Mouse (Mus musculus) forebrain, postnatal 0 days (tissue): Measurements from ENCODE around the gene Phldb1. TPM values are rescaled to one million over a fixed set of nuclear protein-coding genes. Genes with fewer than 3 reads are reported as not detected.

ENCODE experiments used
- ATAC-seq: fragments of 200-750 bp; cut with Nextera tagmentation; 2 replicates; pipeline ENCODE4 v1.8.0; 2017; ENCODE audit warnings: mild to moderate bottlenecking, moderate library complexity
- DNase-seq: peaks from one replicate; pipeline ENCODE4 v3.0.0-alpha.2; 2015
- H3K27ac ChIP-seq: fragments of 300-500 bp; sonication (generic); 2 replicates; pipeline ENCODE4 v1.5.1; 2014; ENCODE audit warnings: low read depth, mild to moderate bottlenecking, antibody characterized with exemption, low read length, moderate library complexity, mixed read lengths
- H3K27me3 ChIP-seq: fragments of 300-500 bp; sonication (generic); 2 replicates; pipeline ENCODE4 v1.6.1; 2014; ENCODE audit warnings: mild to moderate bottlenecking, low read length, mixed read lengths; ENCODE audit not compliant: insufficient read depth
- H3K36me3 ChIP-seq: fragments of 300-500 bp; sonication (generic); 2 replicates; pipeline ENCODE4 v1.6.1; 2014; ENCODE audit warnings: mild to moderate bottlenecking, moderate library complexity; ENCODE audit not compliant: insufficient read depth
- H3K4me1 ChIP-seq: fragments of 300-500 bp; sonication (generic); 2 replicates; pipeline ENCODE4 v1.6.1; 2014; ENCODE audit warnings: antibody characterized with exemption; ENCODE audit not compliant: insufficient read depth
- H3K4me2 ChIP-seq: fragments of 300-500 bp; sonication (generic); 2 replicates; pipeline ENCODE4 v1.6.1; 2014; ENCODE audit warnings: low read depth, mild to moderate bottlenecking, moderate library complexity
- H3K4me3 ChIP-seq: fragments of 300-500 bp; sonication (generic); 2 replicates; pipeline ENCODE4 v1.5.1; 2014; ENCODE audit warnings: low read depth, low read length, mixed read lengths
- H3K9ac ChIP-seq: fragments of 300-500 bp; sonication (generic); 2 replicates; pipeline ENCODE4 v1.6.1; 2014; ENCODE audit warnings: mild to moderate bottlenecking
- H3K9me3 ChIP-seq: fragments of 300-500 bp; sonication (generic); 2 replicates; pipeline ENCODE4 v1.6.1; 2016; ENCODE audit warnings: low read length
- CTCF ChIP-seq: sonication (generic); IDR thresholded peaks from 2 replicates; pipeline ENCODE4 v1.5.1; 2016; ENCODE audit warnings: antibody characterized with exemption, control low read depth, low read depth
- WGBS: fragments of 180-500 bp; shearing (Covaris S2); extraction: QIAGEN DNeasy Blood & Tissue Kit; methylation state at CpG from one replicate; pipeline ENCODE4 v1.1.7; 2014; 5-methylcytosine and 5-hydroxymethylcytosine counted together
- polyA plus RNA-seq: library from polyadenylated mRNA; unstranded; fragments of >200 nt; fragmentation: Nextera tagmentation; extraction: Ambion mirVana; gene quantifications from 2 replicates; pipeline ENCODE4 v1.2.1, GENCODE M21; 2015
- total RNA-seq: library from RNA; depleted of rRNA; stranded (reverse); fragments of >200 nt; gene quantifications from 2 replicates; pipeline ENCODE4 v1.2.3, GENCODE M21; 2014

The Phldb1 gene
- total and polyA plus RNA-seq, 2 experiments from 2014 or later: 34.3 to 129 TPM

DNA sequence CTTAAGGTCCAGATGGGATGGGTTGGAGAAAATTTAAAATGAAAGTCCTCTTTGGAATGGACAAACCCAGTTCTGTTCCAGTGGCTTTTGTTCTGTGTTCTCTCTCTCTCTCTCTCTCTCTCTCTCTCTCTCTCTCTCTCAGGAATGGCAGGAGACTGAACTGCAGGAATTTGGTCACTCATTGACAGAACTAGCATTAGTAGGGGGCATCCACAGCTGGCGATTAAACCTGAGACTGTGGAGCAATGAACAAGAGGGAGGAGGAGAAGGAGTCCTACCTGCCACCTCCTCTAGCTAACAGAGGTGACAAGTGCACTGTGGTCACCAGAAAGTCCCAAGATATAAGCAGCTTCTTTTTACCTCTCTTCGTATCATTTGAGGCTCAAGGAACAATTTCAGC is 1.3 kb upstream of the Phldb1 start:
- no peaks in the 10 kb centered on the region for H3K9me3 ChIP-seq
- H3K27ac ChIP-seq: no peak overlapping the region
- no peak overlapping the region for H3K4me3 ChIP-seq
- DNase-seq (no peak), ATAC-seq (no peak)
- WGBS: 76% methylated on average over 2 of the region's 2 CpGs
- H3K36me3 ChIP-seq: no peaks in the 10 kb centered on the region
- no peak overlapping the region for H3K4me2 ChIP-seq
- H3K27me3 ChIP-seq: no peaks in the 10 kb centered on the region
- no peak for TF ChIP-seq CTCF
- H3K4me1 ChIP-seq: 0 out of 2 replicates have a peak, but pooled peaks cover 7% of the 10 kb centered on the region
- H3K9ac ChIP-seq: no peak overlapping the region

DNA sequence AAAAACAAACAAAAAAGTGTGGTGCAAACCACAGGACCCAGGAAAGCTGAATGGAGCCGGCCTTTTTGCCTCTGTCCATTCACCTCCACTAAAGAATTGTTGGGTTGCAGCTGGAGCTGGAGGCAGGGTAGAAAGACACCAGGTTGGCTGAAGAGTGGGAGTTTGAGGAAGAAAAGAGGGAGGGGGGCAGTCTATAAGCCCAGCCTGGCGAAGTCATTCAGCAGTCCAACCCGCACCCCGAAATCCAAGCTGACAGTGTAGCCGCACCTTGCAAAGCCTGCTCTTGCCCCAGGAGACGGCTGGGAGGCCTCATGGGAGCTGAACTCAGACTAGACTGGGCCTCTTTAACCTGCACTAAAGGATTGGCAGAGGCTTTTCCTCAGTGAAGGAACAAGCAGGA is 888 bp upstream of the Phldb1 start:
- Histone ChIP-seq H3K4me1 (0 out of 2 replicates have a peak, but pooled peaks cover 7% of the 10 kb centered on the region), H3K4me3 (no peak overlapping the region), H3K9me3 (no peaks in the 10 kb centered on the region), H3K27me3 (no peaks in the 10 kb centered on the region), H3K27ac (no peak overlapping the region), H3K9ac (no peak overlapping the region), H3K4me2 (no peak overlapping the region), H3K36me3 (no peaks in the 10 kb centered on the region)
- WGBS: 83% methylated on average over 6 of the region's 6 CpGs
- ATAC-seq (no peak), DNase-seq (no peak)
- no peak for TF ChIP-seq CTCF

DNA sequence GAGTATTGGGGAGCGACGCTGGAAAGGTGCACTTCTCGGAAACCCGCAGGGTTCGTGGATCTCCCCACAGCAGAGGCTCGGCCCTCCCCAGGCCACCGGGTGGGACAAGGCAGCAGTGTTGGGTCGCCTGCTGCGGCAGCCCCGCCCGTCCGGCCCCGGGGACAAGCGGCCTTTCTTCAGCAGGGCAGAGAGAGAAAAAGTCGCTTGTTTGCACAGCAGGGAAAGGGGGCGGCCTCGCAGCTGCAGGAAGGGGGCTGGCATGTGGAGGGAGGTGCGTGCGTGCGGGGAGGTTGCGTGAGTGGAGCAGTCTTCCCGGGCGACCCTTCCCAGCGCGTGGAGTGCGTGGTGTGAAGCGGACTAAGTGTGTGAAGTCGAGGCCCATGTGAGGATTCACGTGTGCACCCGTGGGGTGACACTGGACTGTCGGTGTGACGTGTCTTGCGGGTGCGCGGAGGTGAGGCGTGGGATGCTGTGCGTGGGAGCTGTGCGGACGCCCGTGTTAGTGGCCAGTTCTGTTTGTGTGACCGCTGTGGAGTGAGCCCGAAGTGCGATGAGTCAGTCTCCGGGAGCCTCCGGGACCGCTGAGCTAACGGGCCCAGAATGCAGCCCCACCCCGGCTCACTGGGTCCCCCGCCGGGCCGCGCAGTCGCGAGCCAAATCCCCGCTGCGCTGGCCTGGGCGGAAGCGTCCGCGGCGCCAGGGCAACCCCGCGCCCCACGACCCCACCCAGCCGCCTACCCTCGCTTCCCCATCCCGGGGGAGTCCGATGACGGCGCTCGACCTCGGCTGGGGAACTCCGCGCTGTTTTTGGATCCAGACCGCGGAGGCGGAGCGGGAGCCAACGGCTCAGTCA is 1.1 kb downstream of the Phldb1 start:
- under 1% methylated on average over 79 of the region's 79 CpGs for WGBS
- peak overlapping the region; percentile 46 for H3K9ac ChIP-seq
- 0 out of 2 replicates have a peak, but pooled peaks cover 7% of the 10 kb centered on the region for H3K4me1 ChIP-seq
- peak overlapping the region; percentile 96 for H3K4me2 ChIP-seq
- peak overlapping the region; percentile 54 for H3K4me3 ChIP-seq
- ATAC-seq (peak; percentile 53), DNase-seq (peak; percentile 33)
- no peaks in the 10 kb centered on the region for H3K36me3 ChIP-seq
- no peak for TF ChIP-seq CTCF
- H3K27ac ChIP-seq: peak overlapping the region; percentile 10; the same call in 1 of the 2 replicates
- H3K27me3 ChIP-seq: no peaks in the 10 kb centered on the region
- no peaks in the 10 kb centered on the region for H3K9me3 ChIP-seq

DNA sequence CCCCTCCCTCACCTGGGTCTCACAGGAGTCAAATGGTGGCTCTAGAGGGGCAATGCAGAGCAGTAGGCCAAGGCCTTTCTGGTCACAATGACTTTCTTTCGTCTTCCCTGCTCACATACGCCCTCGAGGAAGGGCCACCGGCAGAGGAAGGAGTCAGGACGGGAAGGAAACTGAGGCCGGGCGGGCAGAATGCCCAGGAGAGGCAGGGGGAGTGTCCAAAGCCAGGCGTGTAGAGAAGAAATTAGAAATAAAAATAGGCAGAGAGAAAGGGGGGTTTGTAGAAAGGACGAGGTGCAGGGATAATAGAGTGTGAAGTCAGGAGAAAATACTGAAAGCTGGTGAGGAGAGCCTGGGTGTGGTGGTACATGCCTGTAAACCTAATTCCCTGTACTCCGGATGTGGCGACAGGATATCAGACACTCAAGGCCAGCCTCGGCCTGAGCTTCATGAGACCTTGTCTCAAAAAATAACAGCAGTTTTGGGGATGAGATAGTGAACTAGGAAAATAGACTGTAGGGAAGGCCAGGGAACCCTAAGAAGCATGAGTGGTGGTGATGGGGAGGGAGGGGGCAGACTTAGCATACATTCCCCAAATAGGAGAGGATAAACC is 2.0 kb downstream of the Phldb1 start:
- no peak overlapping the region for H3K9ac ChIP-seq
- peak overlapping the region; percentile 54 for H3K4me3 ChIP-seq

DNA sequence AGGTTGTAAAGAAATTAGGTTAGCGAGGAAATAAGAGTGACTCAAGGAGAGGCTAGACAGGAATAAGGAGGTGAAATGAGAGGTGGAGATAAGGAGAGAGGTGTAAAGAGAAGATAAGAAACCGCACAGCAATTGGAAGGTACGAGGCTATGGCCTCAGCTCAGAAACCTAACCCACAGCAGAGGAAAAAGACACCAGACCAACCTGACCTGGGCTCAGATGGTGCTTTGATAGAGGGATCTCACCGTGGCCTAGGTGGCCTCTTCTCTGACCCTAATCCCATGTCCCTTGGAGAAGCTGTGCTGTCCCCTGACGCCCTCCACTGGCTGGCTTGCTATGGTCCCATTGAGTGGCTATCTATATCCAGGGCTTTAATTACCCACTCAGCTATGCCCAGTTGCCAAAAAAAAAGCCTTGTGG is 2.9 kb downstream of the Phldb1 start:
- DNase-seq: no peak
- no peaks in the 10 kb centered on the region for H3K36me3 ChIP-seq
- no peak overlapping the region for H3K4me2 ChIP-seq
- H3K4me1 ChIP-seq: 0 out of 2 replicates have a peak, but pooled peaks cover 7% of the 10 kb centered on the region
- ATAC-seq: no peak
- no peaks in the 10 kb centered on the region for H3K9me3 ChIP-seq
- no peak overlapping the region for H3K9ac ChIP-seq
- no peak for TF ChIP-seq CTCF
- 76% methylated on average over 5 of the region's 5 CpGs for WGBS
- no peak overlapping the region for H3K4me3 ChIP-seq
- no peaks in the 10 kb centered on the region for H3K27me3 ChIP-seq
- H3K27ac ChIP-seq: no peak overlapping the region

More for the DNA sequence above, 2.0 kb downstream of the Phldb1 start:
- H3K9me3 ChIP-seq: no peaks in the 10 kb centered on the region
- H3K27me3 ChIP-seq: no peaks in the 10 kb centered on the region
- no peak for ATAC-seq
- no peak for TF ChIP-seq CTCF
- whole genome bisulfite sequencing: 67% methylated on average over 12 of the region's 12 CpGs
- H3K27ac ChIP-seq: no peak overlapping the region; the same call in 1 of the 2 replicates
- no peak for DNase-seq
- H3K4me1 ChIP-seq: 0 out of 2 replicates have a peak, but pooled peaks cover 7% of the 10 kb centered on the region
- H3K36me3 ChIP-seq: no peaks in the 10 kb centered on the region
- H3K4me2 ChIP-seq: peak overlapping the region; percentile 96

DNA sequence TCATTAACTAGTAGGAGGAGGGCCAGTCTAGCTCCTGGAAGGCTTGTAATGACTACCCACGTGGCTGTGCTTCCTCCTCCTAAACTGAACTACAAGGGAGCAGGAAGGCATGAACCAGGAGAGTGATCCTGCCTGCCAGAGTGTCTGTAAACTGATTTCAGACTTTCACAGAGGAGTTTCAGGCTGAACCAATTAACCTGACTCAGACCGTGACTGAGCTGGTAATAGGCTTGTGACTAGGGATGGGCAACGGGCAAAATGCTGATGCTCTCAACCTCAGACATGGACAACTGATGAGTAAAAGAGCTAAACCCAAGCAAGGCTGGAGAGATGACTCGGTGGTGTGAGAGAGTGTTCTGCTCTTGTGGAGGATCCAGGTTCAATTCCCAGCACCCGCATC is 7.6 kb downstream of the Phldb1 start:
- no peak overlapping the region for H3K9ac ChIP-seq
- WGBS: 62% methylated on average over 5 of the region's 5 CpGs

More for the DNA sequence above, 7.6 kb downstream of the Phldb1 start:
- H3K9me3 ChIP-seq: no peaks in the 10 kb centered on the region
- ATAC-seq (no peak), DNase-seq (no peak)
- H3K4me1 ChIP-seq: peaks cover 4% of the 10 kb centered on the region; the same call in 1 of the 2 replicates
- no peak overlapping the region for H3K4me2 ChIP-seq
- no peaks in the 10 kb centered on the region for H3K27me3 ChIP-seq
- H3K27ac ChIP-seq: no peak overlapping the region
- no peak overlapping the region for H3K4me3 ChIP-seq
- H3K36me3 ChIP-seq: no peaks in the 10 kb centered on the region
- TF ChIP-seq CTCF: no peak
